Mouse (Mus musculus) ES-E14 (cell line): ENCODE measurements around the gene Dab2ip.

Experiments
- CHD2 ChIP-seq: IDR thresholded peaks from 2 replicates; pipeline ENCODE4 v1.6.1; 2014; ENCODE audit warnings: mild to moderate bottlenecking, low read depth, low read length, inconsistent platforms
- HCFC1 ChIP-seq: IDR thresholded peaks from 2 replicates; pipeline ENCODE4 v1.6.1; 2012; ENCODE audit warnings: low read length, inconsistent platforms, borderline replicate concordance; ENCODE audit not compliant: insufficient read depth
- MAFK ChIP-seq: IDR thresholded peaks from 2 replicates; pipeline ENCODE4 v1.6.1; 2014; ENCODE audit warnings: mild to moderate bottlenecking, low read depth, low read length, inconsistent platforms; ENCODE audit not compliant: insufficient read depth
- ZC3H11A ChIP-seq: IDR thresholded peaks from 2 replicates; pipeline ENCODE4 v1.6.1; 2012; ENCODE audit warnings: low read depth, mild to moderate bottlenecking, inconsistent platforms, low read length, borderline replicate concordance

GRCm38 (mm10) chr2:35720956-35721355, 162.9 kb downstream of the Dab2ip start:
- TF ChIP-seq ZC3H11A, result no peak
- no peak for TF ChIP-seq CHD2
- no peak for TF ChIP-seq MAFK
- TF ChIP-seq HCFC1, result no peak
